Mouse (Mus musculus) brain, embryonic 18.5 days (tissue): ENCODE measurements around the gene Ncaph2.

Experiments used
- DNase-seq: peaks from one replicate; pipeline ENCODE4 v3.0.0-alpha.2; 2012; ENCODE audit warnings: low read depth, low spot score

Ncaph2 gene

DNA sequence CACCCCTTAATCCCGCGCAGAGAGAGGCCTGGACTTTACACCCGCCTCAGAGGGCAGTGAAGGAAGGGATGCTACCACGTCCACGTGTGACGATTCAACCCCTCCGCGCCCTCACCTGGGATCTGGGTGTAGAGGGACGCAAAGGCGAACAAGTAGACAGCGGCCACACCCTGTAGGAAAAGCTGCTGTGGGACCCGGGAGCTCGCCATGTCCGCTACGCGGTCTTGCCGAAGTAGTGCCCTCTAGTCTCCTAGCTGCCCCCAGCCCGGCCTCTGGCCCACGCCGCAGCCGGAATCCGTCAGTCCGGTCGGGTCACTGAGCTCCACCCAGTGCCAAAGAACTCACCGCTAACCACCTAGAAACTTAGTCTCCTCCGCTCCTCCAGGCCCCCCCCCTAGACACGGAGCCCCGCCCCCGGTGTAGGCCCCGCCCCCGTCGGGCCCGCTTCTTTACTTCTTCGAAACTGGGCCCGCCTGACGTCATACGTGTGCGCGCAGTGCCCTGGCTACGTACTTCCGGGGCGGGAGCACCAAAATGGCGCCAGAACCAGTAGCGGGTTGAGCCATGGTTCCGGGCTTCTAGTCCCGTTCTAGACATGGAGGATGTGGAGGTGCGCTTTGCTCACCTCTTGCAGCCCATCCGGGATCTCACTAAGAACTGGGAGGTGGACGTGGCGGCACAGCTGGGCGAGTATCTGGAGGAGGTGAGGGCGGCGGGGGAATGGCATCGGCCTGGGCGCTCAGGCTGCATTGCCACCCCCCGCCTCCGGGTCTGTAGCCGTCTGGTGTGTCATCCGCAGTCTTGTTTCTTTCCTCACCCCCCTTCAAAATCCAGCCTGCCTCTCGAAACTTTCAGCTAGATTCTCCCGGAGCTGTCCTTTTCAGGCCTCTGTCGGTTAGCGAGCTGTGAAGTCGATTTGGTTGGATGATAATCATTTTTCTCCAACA, at the start of gene Ncaph2, which contains the start of gene Lmf2:
Gene Ncaph2, plus strand, starts transcription at position 479 of the 947 bp plus-strand sequence.
Gene Lmf2, minus strand, starts transcription at position 419 of the 947 bp plus-strand sequence.
- DNase-seq, result peak; percentile 90

DNA sequence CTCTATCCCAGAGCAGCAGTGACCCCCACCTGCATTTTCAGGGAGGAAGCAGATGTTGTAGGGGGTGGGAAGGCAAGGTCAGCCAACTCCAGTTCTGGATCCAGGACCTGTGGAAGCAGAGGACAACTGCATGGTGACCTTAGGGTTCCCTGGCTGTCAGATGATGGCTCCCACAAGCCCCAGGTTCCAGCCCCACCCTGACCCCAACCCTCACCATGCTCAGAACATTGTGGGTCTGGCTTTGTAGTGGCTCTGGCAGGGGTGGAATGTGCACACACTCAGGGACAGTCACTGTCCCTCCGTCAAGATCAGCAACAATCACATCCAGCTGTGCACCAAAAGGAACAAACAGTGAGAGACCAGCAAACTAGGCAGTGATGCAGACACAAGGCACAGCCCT, 49.6 kb upstream of the Ncaph2 start:
- no peak for DNase-seq

DNA sequence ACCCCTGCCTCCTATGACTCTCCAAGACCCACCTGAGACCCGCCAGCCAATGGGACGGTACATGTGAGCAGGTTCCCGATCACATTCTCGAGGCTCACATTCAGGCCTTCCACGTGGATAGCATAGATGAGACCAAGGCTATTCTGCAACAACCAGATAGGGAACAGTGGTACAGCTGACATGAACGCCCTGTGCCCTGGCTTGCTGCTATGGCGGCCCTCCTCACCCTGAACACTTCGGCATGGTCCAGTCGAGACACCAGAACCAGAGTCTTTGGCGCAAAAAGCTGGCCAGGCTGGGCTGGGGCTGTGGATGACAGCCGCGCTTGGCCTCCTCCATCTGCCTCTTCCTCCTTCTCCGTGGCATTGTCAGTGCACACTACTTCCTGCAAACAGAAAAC, 48.1 kb upstream of the Ncaph2 start:
- DNase-seq, result no peak

DNA sequence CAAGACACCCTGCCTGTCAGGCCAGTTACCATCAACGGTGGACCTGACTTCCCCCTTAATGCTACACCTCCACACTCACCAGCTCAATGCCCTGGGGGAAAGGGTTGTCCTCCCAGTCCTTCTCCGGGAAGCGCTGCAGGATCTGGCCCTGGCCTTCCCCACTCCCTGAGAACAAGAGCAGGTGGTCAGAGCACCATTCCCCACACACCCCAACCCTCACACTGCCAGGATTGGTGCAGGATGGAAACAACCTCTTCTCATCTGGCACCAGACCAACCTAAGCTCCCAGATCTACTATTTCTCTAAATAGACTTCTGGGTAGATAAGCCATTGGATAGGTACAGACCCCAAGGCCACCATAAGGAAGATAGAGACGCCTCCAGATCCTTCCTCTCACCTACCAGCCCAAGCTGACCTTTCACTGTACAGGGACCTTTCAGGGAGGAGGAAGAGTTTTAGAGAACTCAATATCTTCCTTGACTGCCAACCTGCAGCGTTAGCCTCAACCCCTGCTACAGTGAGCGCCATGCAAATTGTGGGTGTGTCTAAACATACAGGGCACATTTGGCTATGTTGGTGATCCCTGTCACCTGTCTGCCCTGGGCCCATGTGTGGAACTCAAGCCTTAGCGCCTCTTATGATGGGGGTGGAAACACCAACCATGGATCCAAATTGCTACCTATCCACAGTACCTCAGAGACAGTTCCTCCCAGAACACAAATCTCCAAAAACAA, 46.9 kb upstream of the Ncaph2 start:
- no peak for DNase-seq

DNA sequence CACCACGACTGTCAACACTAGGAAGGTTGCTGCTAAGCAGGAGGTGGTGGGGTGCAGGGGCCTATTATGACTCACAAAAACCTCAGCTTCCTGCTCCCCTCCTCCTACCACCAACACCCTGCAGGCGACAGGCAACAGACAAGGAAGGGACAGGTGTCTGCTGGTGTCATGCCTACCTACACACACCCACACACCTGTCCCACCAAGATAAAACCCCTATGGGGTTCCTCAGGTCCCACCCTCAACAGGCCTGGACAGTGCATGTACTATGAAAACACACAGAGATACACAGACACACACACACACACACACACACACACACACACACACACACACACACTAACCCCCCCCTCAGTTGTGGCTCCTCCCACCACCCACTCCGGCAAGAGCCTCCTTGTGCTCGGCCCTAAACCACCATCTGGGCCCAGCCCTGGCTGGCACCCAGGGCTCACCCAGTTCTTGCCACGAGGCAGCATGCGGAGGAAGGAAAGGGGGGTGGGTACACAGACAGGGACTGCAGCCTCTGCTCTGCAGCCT, 45.5 kb upstream of the Ncaph2 start:
- no peak for DNase-seq

DNA sequence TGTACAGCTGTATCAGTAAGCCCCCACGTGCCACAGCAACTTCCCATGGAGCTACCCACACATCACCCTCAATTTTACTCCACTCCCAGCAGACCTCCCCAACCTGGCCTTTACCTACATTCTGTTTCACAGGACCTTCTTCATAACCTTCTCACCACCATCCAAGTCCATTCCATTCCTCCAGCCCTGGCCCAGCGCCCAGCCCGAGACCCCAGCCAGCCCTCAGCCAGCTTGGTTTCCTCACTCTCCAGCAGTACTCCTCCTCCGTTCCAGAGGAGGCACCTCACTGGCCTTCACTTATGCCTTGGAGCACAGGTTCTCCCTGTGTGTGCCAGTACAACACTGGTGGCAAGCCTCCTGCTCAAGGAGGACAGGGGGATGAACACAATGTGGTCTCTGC, 42.2 kb upstream of the Ncaph2 start:
- DNase-seq, result no peak

DNA sequence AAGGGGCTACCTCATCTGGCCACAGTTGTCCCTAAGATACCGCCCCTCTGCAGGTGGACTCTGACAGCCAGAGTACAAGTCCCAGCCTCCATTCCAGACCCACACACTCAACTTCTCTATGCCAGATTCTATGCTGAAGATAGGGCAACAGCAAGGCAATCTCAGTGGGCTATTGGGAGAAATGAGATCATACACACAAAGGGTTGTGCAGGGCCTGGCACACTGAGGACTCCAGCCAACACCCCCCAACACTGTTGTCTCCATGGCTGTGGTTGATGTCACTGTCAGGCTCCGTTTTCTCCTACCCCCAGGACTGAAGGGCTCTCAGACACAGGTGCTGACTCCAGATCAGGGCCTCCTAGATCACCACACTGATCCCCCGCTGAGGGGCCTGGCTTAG, 41.4 kb upstream of the Ncaph2 start:
- no peak for DNase-seq

DNA sequence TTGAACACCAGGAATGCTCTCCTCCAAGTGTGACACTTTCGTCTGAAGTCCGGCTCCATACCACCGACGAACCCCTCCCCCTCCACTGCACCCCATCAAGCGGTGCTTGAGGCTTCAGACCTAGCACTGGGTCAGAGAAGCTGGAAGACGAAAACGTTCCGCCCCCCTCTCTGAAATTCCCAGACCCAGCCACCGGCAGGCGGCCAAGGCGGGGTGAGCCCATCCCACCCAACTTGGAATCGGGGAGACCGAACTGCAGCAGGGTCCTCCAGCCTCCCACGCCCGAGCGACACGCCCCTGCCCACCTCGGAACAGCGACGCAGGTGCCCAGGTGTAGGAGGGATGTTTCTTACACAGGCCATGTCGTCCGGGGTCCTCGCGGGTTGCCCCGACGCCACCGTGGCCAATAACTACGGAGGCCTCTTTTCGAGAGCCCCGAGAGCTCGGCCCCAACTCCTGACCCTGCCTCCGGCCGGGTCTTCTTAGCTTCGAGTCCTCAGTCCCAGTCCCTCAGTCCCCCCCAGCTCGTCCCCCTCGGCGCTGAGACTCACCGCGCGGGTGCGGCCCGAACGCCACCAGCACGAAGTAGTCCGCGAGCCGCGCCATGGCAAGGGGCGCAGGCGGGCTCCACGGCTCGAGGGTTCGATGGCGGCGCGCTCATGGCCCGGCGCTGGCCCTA, 40.9 kb upstream of the Ncaph2 start:
- no peak for DNase-seq

DNA sequence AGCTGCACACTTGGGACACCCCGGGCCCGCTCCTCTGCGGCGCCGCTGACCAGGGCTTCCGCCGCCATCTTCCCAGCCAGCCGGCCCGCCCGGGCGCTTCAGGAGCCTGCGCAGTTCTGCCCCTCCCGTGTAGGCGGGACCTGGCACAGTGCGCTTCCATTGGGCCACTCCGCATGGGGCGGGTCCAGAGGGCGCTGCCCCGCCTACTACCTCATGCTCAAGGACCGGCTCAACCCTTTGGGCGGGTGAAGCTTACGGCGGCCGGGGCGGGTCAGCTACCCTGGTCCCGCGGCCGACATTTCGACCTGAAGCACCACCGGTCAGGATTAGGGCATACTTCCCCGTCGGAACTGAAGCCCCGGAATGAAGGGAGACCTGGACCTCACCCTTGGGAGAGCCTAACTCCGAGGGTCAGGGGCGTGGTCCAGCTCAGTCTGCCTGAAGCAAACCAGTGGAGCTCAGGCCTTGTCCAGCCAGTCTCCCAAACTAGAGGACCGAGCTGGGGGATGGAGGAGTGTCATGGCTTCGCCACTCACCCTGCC, 40.3 kb upstream of the Ncaph2 start, which contains the start of gene Sbf1:
Gene Sbf1, minus strand, starts transcription at position 122 of the 542 bp plus-strand sequence.
- DNase-seq, result peak; percentile 91

DNA sequence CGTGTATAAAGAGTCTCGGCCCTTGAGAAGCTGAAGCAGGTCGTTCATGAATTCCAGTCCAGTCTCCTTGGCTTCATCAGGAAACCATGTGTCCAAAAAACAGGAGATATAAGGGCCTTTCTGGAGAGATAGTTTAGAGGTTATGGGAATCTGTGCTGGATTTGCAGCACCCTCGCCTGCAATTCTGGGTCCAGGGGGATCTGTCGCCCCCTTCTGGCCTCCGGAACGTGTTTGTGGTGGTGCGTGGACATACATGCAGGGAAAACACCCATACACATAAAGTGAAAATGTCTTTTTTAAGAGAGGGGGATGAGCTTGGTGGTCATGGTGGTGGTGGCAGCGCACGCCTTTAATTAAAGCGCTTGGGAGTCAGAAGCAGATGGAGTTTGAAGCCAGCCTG, 39.4 kb upstream of the Ncaph2 start:
- DNase-seq, result no peak

DNA sequence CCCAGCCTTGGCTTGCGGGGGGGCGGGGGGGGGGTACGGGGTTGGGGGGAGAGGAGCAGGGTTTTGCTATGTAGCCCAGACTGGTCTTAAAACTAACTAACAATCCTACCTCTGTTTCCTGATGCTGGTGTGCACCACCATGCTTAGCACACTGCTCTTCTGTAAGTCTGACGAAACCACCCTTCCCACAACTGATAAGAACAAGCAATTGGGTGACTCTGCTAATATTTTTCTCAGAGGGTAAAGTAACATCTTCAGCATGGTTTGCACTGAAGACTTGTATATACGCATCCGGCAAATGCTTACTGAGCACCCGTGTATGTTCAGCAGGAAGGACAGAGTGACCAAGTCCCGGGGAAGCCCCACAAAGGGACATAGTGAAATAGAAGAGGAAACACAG, 34.3 kb upstream of the Ncaph2 start:
- DNase-seq, result no peak

DNA sequence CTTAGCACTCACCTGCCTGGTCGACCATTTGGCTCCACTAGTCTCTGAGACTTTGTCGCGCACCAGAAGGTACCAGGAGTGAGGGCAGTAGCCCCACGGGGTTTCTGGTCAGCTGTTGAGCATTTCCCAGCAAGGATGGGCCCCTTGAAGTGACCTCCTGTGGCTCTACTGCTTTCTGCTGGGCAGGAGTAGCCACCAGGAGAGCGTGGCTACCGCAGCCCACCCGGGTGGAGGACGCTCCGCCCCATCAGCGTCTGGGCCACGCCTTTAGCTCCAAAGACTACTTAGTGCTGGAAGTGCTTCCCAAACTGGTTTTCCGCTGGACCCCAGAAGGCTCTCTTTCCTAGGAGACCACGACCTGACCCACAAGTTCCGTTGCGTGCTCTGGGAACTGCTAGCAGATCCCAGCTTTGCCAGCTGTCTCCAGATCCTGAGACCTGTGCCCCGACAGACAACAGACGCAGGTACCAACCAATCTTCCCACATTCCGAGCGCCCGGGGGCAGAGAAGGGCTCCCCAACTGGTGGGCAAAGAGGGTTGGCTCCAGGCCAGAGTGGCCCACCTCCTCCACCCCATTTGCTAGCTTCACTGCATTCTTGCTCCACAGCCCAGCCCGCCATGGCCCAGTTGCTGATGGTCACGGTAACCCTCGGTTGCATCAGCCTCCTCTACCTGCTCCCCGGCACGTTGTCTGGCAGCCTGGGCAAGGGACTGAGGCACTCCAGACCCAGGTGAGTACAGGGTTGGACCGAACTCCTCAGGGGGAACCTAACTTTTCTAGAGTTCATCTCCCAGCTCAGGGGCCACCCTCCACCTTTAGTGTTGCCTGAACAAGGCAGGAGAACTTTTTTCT, 32.6 kb upstream of the Ncaph2 start, which contains the start of gene Adm2:
Gene Adm2, plus strand, starts transcription at position 51 of the 853 bp plus-strand sequence.
- DNase-seq, result no peak

DNA sequence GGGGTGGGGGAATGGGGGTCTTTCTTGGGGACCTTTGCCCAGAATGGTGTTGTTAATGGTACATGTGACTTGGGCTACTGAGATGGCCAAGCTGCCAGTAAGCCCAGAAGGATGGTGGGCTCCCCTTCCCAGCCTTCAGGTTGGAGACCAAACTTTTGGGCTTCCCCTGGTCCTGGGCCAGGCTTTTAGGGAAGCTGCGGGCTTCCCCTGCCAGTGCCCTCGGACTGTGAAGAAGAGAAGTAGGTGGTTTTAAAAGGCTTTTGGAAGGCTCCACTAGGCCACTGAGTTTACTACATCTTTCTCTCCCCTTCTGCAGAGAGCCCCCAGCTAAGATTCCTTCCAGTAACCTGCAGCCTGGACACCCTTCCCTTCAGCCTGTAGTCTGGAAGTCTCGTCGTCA, 31.9 kb upstream of the Ncaph2 start:
- DNase-seq, result no peak

DNA sequence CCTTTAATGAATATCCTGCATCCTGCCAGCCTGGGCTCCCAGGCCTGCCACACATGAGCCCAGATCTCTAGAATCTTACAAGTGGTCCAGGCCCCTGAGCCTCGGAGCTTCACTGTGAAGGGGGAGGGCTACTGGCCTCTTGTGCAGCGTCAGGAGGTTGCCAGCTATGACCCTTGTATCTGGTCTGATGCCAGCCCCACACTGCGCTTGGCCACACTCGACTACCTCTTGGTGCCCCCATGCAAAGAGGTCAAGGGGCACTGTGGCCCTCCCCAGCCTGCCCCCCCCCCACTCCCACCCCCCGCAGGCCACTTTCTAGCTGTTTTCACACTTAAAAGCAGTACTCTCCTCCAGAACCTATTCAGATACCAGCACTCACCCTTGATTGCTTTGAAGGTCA, 29.1 kb upstream of the Ncaph2 start:
- no peak for DNase-seq

DNA sequence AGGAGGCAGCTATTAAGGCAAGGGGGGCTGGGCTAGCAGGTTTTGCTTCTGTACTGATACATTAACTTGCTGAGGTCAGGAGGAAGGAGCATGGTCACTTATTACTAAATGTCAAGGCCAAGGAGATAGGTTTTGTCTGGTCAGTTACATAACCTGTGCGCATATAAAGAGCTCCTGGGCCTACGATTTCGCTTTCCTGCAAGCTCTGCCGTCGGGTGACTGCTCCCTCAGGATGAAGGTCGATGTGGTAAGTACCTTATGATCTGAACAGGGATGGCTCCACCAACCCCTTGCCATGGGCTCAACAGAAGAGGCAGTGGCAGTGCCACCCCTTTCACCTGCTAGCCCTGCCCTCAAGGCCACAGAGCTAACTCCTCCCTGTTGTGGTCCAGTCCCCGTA, 21.2 kb upstream of the Ncaph2 start, which contains the start of gene Miox:
Gene Miox, plus strand, starts transcription at position 128 of the 400 bp plus-strand sequence.
- DNase-seq, result no peak

DNA sequence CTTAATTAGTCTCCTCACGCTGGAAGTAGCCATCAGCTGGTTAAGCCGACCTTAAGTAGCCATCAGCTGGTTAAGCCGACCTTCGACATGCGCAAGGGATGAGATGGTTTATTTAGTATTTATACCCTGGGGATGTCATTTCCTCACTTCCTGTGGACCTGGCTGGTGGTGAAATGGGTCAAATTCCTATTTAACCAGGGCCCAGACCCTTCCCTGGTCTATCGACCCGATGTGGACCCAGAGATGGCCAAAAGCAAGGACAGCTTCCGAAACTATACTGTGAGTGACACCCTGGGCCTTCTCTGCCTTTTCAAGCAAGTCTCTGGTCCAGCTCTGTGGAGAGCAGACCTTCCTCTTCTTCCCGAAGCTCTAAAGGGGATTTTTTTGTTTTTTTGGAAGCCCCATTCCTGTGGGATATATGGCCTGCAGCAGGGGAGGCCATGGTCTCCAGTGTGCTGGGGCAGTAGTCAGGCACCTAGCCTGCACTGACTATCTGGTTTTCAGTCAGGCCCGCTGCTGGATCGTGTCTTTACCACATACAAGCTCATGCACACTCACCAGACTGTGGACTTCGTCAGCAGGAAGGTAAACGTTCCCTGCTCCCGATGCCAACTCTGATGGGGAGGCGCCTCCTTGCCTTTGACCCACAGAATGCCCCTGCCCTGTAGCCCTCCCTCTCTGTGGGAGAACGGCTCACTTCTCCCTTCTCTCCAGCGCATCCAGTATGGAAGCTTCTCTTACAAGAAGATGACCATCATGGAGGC, 20.6 kb upstream of the Ncaph2 start:
- no peak for DNase-seq

DNA sequence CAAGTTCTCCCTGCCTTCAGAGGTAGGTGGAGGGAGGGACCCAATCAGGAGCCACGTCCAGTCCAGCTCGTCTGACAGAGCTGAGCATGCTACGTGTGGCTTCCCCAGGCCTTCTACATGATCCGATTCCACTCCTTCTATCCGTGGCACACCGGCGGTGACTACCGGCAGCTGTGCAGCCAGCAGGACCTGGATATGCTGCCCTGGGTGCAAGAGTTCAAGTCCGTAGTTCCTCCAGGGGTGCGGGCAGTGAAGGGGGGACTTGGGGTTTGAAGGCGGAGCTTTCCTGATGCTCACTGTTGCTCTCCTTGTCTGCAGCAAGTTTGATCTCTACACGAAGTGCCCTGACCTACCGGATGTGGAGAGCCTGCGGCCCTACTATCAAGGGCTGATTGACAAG, 19.1 kb upstream of the Ncaph2 start:
- no peak for DNase-seq

DNA sequence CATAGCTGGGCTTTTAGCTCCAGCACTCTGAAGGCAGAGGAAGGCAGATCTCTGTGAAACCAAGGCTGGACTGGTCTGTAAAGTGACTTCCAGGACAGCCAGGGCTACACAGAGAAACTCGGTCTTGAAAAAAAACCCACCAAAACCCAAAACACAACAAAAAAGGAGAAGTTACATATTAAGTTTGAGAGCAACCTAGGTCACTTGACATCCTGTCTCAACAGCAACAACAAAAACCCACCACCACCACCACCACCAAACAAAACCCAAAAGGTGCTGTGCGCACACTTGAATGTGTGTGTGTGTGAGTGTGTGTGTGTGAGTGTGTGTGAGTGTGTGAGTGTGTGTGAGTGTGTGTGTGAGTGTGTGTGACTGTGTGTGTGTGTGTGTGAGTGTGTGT, 15.8 kb upstream of the Ncaph2 start:
- DNase-seq, result no peak

DNA sequence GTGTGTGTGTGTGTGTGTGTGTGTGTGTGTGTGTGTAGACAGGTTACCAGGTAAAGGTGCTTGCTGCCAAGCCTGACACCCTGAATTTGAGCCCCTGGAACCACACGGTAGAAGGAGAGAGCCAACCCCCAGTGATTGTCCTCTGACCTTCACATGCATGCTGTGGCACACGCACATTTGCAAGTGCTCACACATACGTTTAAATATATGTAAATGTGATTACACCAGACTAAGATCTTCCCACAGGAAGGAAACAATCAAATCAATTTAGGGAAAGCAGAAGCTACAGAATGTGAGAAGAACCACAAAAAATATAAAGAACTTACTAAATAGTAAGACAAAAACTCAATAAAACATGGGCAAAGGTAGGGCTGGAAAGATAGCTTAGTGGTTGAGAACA, 15.4 kb upstream of the Ncaph2 start:
- DNase-seq, result no peak

DNA sequence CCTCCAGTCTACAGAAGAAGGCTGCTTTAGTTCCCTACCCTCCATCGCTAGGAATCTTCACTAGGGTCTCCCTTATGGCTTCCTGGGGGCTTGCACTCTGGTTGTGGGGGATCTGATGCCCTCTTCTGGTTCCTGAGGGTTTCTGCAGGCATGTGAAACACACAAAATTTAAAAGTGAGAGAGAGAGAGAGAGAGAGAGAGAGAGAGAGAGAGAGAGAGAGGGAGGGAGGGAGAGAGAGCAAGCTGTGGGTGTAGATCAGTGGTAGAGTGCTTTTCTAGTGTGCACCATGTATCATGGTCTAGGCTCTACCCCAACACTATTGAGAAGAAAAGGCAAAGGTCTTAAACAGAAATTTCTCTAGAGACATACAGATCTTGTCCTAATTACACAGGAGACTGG, 13.8 kb upstream of the Ncaph2 start:
- no peak for DNase-seq
